Mouse (Mus musculus): ENCODE results near the gene Ppfibp1.

DNA sequence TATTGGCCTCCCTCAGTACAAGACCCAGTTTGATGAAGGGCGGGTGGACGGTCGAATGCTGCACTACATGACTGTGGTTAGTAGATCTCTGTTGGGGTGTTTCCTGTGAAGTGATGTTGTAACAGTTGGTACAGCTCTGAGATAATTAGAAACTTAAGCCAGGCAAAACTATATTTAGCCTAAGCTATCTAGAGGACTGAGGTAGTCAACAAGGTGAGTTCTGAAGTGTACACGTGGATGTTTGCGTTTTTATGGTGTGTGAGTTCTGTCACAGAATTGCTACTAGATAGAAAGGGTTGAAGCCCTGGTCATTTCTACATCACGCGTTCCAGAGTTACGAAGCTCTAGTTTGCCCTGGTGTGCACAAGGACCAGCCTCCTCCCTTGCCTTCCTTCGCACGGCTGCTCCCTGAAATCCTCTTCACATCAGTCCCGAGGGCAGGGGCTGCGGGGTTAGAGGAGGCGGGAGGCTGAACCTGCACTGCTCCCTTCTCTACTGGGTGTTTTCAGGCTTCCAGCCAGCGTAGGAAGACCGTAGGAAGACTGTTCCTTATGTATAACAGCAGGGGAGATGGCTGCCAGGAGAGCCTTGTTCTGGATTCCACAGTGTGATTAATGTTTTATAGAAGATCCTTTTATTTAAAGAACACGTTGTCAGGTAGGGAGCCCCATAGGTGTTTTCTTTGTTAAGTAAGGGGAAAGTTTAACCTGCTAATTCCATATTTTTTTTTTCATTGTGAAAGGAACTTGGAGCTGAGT, 134.3 kb downstream of the Ppfibp1 start:
- no peak for TF ChIP-seq POLR2A (IDR thresholded peaks at IDR 0.05; ENCODE audit: extremely low read depth, insufficient read depth, low read length)
- TF ChIP-seq CTCF (IDR thresholded peaks at IDR 0.05; ENCODE audit: low read depth, low read length) = no peak
